Mouse (Mus musculus): ENCODE measurements around the gene Prr13.

DNA sequence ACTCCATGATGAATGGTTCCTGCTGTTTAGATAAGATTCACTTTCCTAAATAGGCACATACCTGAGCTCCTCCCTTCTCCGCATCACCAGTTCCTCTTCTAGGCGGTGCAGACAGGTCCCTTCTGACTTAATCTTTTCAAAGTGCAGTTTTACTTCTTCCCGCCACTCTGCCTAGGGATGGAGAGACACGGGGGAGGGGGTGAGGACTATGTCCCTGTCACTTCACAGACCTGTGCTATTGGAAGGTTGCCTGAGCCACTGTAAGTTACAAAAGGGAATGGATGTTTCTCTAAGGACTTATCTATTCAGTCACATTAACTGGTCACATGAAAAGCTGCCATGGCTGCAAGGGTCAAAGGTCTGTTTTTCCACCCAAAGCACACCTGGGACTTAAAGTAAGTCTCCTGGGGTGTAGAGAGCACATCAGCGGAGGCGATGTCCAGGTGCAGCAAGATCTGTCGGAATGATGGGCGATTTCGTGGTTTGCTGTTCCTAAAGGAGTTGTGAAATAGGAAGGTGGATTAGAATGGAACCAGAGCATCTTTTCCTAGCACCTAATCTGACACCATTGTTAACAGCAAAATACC, 43.5 kb downstream of the Prr13 start:
- TF ChIP-seq GATA1 (IDR thresholded peaks at IDR 0.05; ENCODE audit: borderline replicate concordance, low read length) (no peak), FLI1 (IDR thresholded peaks at IDR 0.05; ENCODE audit: low read length) (no peak)
